Mouse (Mus musculus) liver, embryonic 12.5 days (tissue): ENCODE measurements at regions not wholly inside any gene's neighbourhood (a gene's known extent, or its start where the extent isn't known, plus 50 kb on each side); places are given as distances from the start of the nearest gene placed in this dataset.
A peak's percentile ranks its signal among the peaks of the same experiment; 100 is the strongest.

Experiments
- ATAC-seq: fragments of 200-750 bp; cut with Nextera tagmentation; 2 replicates; pipeline ENCODE4 v1.8.0; 2017; ENCODE audit warnings: moderate number of reproducible peaks, mild to moderate bottlenecking, moderate library complexity
- H3K27ac ChIP-seq: fragments of 300-500 bp; sonication (generic); 2 replicates; pipeline ENCODE4 v1.5.1; 2016; ENCODE audit warnings: mild to moderate bottlenecking
- H3K27me3 ChIP-seq: fragments of 300-500 bp; sonication (generic); replicated peaks from 2 replicates; pipeline ENCODE4 v1.6.1; 2016; ENCODE audit warnings: mild to moderate bottlenecking, moderate library complexity
- H3K36me3 ChIP-seq: fragments of 300-500 bp; sonication (generic); 2 replicates; pipeline ENCODE4 v1.6.1; 2016; ENCODE audit warnings: mild to moderate bottlenecking, moderate library complexity
- H3K4me1 ChIP-seq: fragments of 300-500 bp; sonication (generic); 2 replicates; pipeline ENCODE4 v1.6.1; 2016
- H3K4me2 ChIP-seq: fragments of 300-500 bp; sonication (generic); 2 replicates; pipeline ENCODE4 v1.6.1; 2016; ENCODE audit warnings: mild to moderate bottlenecking, moderate library complexity
- H3K4me3 ChIP-seq: fragments of 300-500 bp; sonication (generic); 2 replicates; pipeline ENCODE4 v1.5.1; 2016; ENCODE audit warnings: mild to moderate bottlenecking, moderate library complexity
- H3K9ac ChIP-seq: fragments of 300-500 bp; sonication (generic); 2 replicates; pipeline ENCODE4 v1.6.1; 2016; ENCODE audit warnings: mild to moderate bottlenecking, moderate library complexity
- H3K9me3 ChIP-seq: fragments of 300-500 bp; sonication (generic); replicated peaks from 2 replicates; pipeline ENCODE4 v1.6.1; 2016; ENCODE audit warnings: mild to moderate bottlenecking, moderate library complexity
- WGBS: fragments of 180-500 bp; shearing (Covaris S2); methylation state at CpG from one replicate; pipeline ENCODE4 v1.1.7; 2016; ENCODE audit not compliant: insufficient replicate concordance; 5-methylcytosine and 5-hydroxymethylcytosine counted together

DNA sequence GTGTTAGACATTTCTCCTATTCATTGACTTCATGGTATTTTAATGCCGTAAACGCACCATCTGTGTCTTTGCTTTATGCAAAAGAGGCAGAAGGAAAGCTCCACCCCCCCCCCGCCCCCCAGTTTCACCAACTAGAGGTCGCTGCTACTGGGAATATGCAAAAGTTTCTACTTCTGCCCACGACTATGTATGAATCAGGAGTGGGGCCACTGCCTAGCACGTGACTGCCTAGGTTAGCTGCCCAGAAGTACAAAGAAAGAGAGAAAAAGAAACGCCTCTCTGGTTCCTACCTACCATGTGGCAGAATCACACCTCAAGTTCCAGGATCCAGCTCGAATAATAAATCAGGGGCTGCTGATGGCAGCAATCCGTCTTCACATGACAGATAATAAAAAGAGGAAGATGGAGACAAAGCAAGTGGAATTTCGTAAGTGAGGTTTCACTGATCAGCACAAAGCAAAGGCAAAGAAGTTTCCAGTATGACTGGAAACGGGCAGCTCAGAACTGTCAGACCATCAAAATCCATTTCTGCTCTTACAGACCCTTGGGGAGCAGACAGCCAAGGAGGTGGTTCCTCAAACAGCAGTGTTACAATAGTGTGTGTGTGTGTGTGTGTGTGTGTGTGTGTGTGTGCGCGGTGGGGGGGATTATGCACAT lies 108.9 kb upstream of the Ppm1h start:
- Histone ChIP-seq H3K9me3 (no peaks in the 10 kb centered on the region), H3K27me3 (no peaks in the 10 kb centered on the region), H3K27ac (no peak overlapping the region), H3K4me2 (no peak overlapping the region), H3K36me3 (no peaks in the 10 kb centered on the region), H3K9ac (no peak overlapping the region), H3K4me1 (no peaks in the 10 kb centered on the region), H3K4me3 (no peak overlapping the region)
- WGBS: 62% methylated on average over 13 of the region's 13 CpGs
- ATAC-seq: no peak

DNA sequence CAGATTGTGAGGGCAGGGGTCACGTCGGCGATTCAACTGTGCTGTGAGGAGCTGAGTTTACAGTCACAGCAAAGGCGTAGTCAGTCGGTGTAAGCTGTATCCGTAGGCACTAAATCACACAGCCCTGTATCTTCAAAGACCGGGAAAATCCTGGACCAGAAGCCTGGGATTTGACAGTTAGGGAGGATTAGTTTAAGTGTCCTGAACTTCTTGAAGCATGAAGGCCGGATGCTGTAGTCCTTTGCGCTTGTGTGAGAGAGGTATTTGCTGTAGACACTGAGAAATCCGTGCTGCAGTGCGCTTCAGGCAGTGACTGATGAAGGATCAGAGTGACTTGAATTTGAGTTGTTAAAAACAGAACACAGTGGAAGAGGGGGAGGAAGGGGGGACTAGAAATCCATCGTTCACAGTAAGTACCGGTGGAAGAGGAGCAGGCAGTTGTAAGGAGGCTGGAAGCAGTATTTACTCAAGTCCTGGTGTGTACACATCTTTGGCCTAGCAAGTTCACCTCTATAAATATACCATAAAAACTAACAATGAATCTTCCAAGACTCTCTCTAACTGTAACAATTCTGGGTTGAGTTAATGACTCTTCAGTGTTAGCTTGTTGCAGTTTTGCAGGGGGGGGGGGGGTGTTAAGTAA lies 107.5 kb upstream of the Ppm1h start:
- no peaks in the 10 kb centered on the region for H3K36me3 ChIP-seq
- no peak overlapping the region for H3K4me2 ChIP-seq
- no peak overlapping the region for H3K4me3 ChIP-seq
- no peaks in the 10 kb centered on the region for H3K4me1 ChIP-seq
- no peaks in the 10 kb centered on the region for H3K9me3 ChIP-seq
- no peak for ATAC-seq
- H3K27ac ChIP-seq: no peak overlapping the region
- H3K27me3 ChIP-seq: no peaks in the 10 kb centered on the region
- H3K9ac ChIP-seq: no peak overlapping the region
- WGBS: 54% methylated on average over 13 of the region's 13 CpGs

DNA sequence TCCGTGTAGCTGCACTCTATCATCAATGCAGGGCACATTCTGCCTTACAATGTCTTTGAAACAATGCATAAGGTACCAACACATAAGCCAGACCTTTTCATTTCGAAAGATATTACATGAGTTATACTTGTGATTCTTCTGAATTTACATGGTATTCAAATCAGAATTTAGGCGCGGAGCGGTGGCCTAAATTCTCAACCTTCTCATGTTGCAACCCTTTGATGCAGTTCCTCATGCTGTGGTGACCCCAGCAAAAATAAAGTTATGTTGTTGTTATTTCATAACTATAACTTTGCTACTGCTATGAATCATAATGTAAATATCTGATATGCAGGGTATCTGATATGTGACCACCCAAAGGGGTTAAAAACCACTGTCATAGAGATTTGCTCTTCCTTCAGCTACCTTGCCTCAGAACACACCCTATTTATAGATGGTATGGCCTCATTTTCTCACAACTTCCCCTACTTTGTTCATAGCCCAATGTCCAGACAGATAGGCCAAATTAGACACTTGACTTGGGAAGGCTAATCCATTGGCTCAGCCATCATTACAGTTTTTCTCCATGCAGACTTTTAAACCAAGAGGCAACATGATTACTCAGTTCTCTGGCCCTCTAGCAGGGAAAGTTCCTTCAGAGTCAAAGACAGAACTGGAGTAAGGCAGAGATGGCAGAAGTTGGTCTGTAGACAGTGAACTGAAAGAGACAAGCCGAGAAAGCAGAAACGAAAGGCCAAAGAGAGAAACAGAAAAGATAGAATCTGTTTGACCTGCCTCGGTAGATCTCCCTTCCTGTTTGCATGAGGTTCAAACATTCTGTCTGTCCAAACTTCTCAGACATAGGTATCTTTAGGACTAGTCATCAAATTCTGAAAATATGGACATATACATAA lies 102.1 kb upstream of the Ppm1h start:
- Histone ChIP-seq H3K4me3 (no peak overlapping the region), H3K4me2 (no peak overlapping the region)
- ATAC-seq: no peak

DNA sequence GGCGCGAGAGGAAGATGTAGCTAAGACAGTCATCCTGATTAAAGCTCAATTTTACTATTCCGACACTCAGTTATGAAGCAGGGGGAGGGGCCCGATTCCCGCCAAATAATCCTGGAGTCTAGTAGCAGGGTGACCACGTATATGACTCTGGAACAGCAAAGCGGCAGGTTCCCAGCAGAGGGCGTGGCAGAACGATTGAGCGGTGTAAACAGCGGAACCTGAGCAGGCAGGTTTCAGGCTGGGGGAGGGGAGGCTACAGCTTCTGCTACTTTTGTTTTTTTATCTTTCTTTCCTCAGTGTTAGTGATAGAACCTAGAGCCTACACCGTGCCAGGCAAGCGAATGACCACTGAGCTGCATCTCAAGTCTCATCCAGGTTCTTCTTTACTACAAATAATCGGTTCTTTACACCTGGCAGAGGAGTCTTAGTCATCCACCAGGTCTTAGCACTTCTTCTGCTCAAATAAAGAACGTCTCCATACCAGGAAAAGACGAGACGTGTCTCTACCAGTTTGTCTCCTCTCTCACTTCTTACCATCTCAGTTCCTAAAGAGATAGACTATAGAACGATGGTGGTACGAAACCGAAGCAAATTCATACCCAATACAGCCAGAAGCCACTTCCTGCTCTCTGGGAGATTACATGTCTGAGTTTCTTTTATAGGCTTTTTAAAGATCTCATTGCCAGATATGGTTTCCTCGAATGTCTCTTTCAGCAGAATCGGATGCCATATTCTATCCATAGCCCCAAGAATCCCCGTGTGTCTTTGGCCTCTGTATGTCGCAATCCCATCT lies 100.2 kb upstream of the Ppm1h start:
- no peak overlapping the region for H3K27ac ChIP-seq
- ATAC-seq: peak; percentile 35; the same call in 1 of the 2 replicates
- H3K9me3 ChIP-seq: no peaks in the 10 kb centered on the region
- H3K4me3 ChIP-seq: no peak overlapping the region
- no peaks in the 10 kb centered on the region for H3K36me3 ChIP-seq
- no peak overlapping the region for H3K4me2 ChIP-seq
- H3K4me1 ChIP-seq: no peaks in the 10 kb centered on the region
- H3K9ac ChIP-seq: no peak overlapping the region
- H3K27me3 ChIP-seq: no peaks in the 10 kb centered on the region
- 44% methylated on average over 24 of the region's 24 CpGs for WGBS

More for the DNA sequence above, 102.1 kb upstream of the Ppm1h start:
- WGBS: 71% methylated on average over 8 of the region's 8 CpGs
- no peak overlapping the region for H3K27ac ChIP-seq
- no peaks in the 10 kb centered on the region for H3K9me3 ChIP-seq
- no peaks in the 10 kb centered on the region for H3K27me3 ChIP-seq
- H3K36me3 ChIP-seq: no peaks in the 10 kb centered on the region
- no peak overlapping the region for H3K9ac ChIP-seq
- H3K4me1 ChIP-seq: no peaks in the 10 kb centered on the region

DNA sequence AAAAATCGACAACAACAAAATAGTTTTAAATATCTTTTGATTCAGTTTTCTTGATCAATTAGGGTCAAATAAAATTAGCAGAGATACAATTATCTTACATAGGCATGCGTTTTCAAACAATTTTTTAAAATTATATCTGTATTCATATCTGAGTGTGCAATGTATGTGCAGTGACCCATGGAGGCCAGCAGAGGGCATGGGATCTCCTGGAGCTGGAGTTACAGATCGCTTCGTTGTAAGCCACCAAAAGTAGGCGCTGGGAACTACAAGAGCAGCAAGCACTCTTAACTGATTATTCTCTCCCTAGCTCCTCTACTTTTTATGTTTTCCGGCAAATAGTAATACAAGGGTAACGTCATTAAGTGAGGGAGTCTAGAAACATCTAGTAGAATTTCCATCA lies 97.5 kb upstream of the Ppm1h start:
- no peak overlapping the region for H3K27ac ChIP-seq
- no peak overlapping the region for H3K4me2 ChIP-seq
- H3K4me1 ChIP-seq: no peaks in the 10 kb centered on the region
- no peak overlapping the region for H3K9ac ChIP-seq
- WGBS: 64% methylated on average over 7 of the region's 7 CpGs
- H3K9me3 ChIP-seq: no peaks in the 10 kb centered on the region
- no peaks in the 10 kb centered on the region for H3K27me3 ChIP-seq
- H3K4me3 ChIP-seq: no peak overlapping the region
- H3K36me3 ChIP-seq: no peaks in the 10 kb centered on the region
- no peak for ATAC-seq

DNA sequence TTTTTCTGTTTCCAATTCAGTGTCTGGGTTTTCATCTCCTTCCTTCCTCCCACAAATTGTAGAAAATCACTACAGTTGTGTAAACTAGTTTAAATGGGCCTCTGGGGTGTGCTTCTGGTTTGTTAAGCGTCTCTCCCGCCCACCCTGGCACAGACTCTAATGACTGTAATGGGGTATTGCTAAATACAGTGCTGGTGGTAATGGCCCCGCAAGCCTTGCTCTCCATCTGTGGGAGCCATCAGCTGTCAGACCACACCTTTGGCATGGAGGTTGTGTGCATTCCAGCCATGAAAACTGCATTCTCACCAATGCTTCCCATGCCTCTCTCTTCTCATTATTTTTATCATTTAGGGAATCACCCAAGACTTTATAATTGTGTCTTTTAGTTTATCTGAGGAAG lies 91.0 kb upstream of the Ppm1h start:
- H3K27ac ChIP-seq: no peak overlapping the region
- H3K27me3 ChIP-seq: no peaks in the 10 kb centered on the region
- no peaks in the 10 kb centered on the region for H3K9me3 ChIP-seq
- ATAC-seq: no peak
- no peak overlapping the region for H3K4me3 ChIP-seq
- no peaks in the 10 kb centered on the region for H3K4me1 ChIP-seq
- H3K36me3 ChIP-seq: no peaks in the 10 kb centered on the region
- H3K9ac ChIP-seq: no peak overlapping the region
- WGBS: 51% methylated on average over 3 of the region's 3 CpGs
- H3K4me2 ChIP-seq: no peak overlapping the region

DNA sequence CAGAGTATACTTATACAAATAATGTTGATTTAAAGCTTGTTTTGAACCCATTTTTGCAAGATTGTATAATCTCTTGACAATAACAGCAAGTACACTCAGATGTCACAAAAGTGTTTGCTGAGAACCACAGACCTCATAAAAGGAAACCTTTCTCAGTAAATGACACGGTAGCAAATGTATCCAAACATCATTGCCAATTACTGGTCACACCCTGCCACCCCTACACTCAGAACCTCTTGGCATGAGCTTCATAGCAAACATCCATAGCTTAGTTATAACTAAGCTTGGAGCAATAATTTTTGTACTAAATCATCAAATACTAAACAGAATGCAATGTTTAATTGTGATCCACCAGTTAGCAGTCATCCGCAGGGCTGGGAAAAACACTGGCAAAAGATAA lies 79.1 kb upstream of the Ppm1h start:
- H3K4me1 ChIP-seq: no peaks in the 10 kb centered on the region
- no peak overlapping the region for H3K9ac ChIP-seq
- no peak overlapping the region for H3K4me2 ChIP-seq
- no peak overlapping the region for H3K4me3 ChIP-seq
- H3K9me3 ChIP-seq: no peaks in the 10 kb centered on the region
- no peaks in the 10 kb centered on the region for H3K36me3 ChIP-seq
- H3K27ac ChIP-seq: no peak overlapping the region
- H3K27me3 ChIP-seq: no peaks in the 10 kb centered on the region
- 78% methylated on average over 2 of the region's 2 CpGs for WGBS
- ATAC-seq: no peak

DNA sequence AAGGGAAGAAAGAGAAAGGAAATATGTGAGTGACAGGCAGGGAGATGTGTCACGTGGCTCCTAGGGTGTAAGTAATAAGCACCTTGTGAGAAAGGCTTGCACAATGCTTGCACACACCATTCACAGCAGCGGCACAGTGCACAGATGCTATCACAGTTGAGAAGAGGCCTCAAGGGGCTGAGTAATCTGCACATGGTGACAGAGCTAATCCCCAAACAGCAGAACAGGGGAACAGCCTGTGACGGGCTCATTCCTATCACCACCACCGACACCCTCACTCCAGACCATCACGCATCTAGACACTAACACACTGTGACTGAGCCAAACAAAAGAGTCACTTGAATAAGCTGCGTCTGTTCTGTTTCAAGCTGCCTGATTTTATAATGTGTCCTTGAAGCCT lies 76.2 kb upstream of the Ppm1h start:
- ATAC-seq: no peak
- Histone ChIP-seq H3K9me3 (no peaks in the 10 kb centered on the region), H3K27me3 (no peaks in the 10 kb centered on the region), H3K4me3 (no peak overlapping the region), H3K27ac (no peak overlapping the region), H3K4me1 (no peaks in the 10 kb centered on the region), H3K4me2 (no peak overlapping the region), H3K9ac (no peak overlapping the region), H3K36me3 (no peaks in the 10 kb centered on the region)
- WGBS: 47% methylated on average over 6 of the region's 6 CpGs

DNA sequence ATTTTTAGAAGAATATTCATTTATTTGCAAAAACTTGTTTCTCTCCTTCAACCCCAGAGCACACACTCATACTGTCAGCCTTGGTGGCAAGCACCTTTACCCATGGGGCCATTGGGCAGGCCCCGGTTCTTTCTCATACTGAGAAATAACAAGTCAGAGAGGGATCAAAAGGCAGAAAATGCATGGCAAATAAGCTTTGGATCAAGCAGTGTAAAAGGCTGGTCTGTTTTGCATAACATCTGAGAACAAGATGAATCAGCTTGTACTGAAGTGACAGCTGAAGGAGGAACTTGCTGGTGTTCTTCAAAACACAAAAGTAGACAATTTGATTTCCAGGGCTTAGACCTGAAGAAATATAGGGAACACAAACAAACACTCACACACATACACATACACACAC lies 74.6 kb upstream of the Ppm1h start:
- WGBS: 72% methylated on average over 1 of the region's 1 CpGs
- no peak overlapping the region for H3K4me3 ChIP-seq
- H3K4me2 ChIP-seq: no peak overlapping the region
- no peaks in the 10 kb centered on the region for H3K27me3 ChIP-seq
- ATAC-seq: no peak
- no peak overlapping the region for H3K9ac ChIP-seq
- no peaks in the 10 kb centered on the region for H3K9me3 ChIP-seq
- H3K36me3 ChIP-seq: no peaks in the 10 kb centered on the region
- no peak overlapping the region for H3K27ac ChIP-seq
- no peaks in the 10 kb centered on the region for H3K4me1 ChIP-seq

DNA sequence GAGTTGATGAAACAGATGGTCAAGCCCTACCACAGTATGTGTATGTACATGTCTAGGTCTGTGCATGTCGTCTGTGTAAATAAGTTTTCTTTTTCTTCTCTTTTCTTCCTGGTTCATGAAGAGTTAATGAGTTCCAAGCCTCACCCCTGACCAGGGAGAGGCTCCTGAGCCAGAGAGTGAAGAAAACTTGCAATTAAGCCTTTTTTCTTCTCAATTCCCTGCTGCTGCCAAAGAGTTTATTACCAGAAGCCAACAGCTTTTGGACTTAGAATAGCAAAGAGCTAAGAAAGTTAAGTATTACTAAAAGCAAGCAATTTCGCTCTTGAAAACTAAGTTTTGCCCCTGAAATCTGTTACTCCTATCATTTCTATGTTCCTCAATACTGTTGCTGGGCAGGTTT lies 65.3 kb upstream of the Ppm1h start:
- no peak overlapping the region for H3K9ac ChIP-seq
- no peaks in the 10 kb centered on the region for H3K36me3 ChIP-seq
- H3K4me3 ChIP-seq: no peak overlapping the region
- no peaks in the 10 kb centered on the region for H3K9me3 ChIP-seq
- H3K27me3 ChIP-seq: no peaks in the 10 kb centered on the region
- H3K4me1 ChIP-seq: no peaks in the 10 kb centered on the region
- ATAC-seq: no peak
- 67% methylated on average over 2 of the region's 2 CpGs for WGBS
- H3K27ac ChIP-seq: no peak overlapping the region
- H3K4me2 ChIP-seq: no peak overlapping the region

DNA sequence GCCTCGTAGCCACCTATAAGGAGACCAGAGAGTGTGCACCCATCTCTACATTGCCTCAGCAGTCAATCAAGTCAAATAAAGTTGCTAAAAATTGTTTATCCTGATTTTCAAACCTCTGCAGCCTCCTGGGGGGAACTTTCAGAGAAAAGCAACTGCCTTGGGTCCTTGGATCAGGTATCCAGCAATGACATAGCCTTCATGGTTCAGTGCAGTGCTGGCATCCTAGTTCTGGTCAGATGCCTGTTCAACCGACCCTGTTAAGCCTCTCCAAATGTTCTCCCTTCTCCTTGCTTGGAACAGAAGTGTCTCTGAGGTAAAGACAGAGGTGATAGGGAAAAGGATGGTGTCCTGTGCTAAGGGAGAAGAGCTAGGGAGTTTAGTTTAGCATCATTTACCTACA lies 64.7 kb upstream of the Ppm1h start:
- WGBS: 57% methylated on average over 2 of the region's 2 CpGs
- Histone ChIP-seq H3K4me2 (no peak overlapping the region), H3K9me3 (no peaks in the 10 kb centered on the region), H3K27me3 (no peaks in the 10 kb centered on the region), H3K4me3 (no peak overlapping the region), H3K9ac (no peak overlapping the region), H3K4me1 (no peaks in the 10 kb centered on the region), H3K36me3 (no peaks in the 10 kb centered on the region), H3K27ac (no peak overlapping the region)
- no peak for ATAC-seq

DNA sequence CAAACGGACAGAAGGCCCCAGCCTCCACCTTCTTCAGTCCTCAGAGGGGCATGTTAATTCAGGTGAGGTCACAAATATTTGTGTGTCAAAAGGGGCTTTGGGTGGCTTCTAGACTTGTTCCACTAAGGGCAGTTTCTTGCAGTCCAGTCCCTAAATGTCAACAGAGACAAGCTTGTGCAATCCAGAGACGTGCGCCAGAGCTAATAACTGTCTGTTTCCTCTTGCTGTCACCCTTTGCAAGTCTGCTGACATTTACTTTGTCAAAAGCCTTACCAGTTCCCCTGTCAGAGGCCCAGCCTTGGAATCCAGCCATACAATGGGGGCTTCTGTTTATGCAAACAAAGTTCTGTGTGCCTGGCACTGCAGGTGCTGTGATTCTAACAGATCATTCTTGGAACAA lies 63.8 kb upstream of the Ppm1h start:
- Histone ChIP-seq H3K9me3 (no peaks in the 10 kb centered on the region), H3K4me3 (no peak overlapping the region), H3K4me1 (no peaks in the 10 kb centered on the region), H3K27ac (no peak overlapping the region), H3K36me3 (no peaks in the 10 kb centered on the region), H3K27me3 (no peaks in the 10 kb centered on the region), H3K9ac (no peak overlapping the region), H3K4me2 (no peak overlapping the region)
- ATAC-seq: peak; percentile 60; the same call in 1 of the 2 replicates
- 37% methylated on average over 3 of the region's 3 CpGs for WGBS
